Mouse (Mus musculus): Measurements from ENCODE around the gene Hoxa11.
A peak's percentile ranks its signal among the peaks of the same experiment; 100 is the strongest.

The Hoxa11 gene

DNA sequence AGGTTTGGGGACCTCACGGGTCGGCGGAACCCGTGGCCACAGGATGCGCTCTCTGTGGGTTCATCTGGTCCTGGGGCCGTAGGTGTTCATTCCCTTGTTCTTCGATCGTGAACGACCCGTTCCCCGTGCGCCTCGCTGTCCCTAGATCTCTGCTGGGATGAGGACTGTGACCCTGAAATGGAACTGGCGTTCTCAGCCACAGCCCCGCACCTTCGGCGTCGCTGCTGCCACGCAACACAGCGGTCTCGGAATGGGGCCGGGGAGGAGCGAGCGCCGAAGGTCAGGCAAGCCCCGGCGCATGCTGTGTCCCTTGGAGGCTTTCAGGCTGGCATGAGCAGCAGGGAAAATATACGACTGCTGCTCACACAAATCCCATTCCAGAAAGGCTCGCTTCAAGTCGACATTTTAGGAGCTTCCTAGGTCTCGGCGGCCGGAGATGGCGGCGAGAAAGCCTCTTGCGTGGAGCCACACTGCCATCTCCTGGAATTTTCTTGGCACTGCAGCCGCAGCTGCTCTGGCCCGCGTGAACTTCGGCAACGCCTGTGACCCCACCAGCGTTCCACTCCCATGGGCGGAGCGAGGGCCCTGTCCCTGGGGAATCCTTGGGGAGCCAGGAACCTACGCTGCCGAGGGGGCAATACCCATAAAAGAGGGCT, 24.1 kb downstream of the Hoxa11 start, which contains the start of gene Hoxa7:
TSS of gene Hoxa7 (minus strand) at position 518 of the 656 bp plus-strand sequence.
- peak; percentile 43 to 80 for DNase-seq (ENCODE audit: low read depth in 1 of 2, low spot score in 2 of 2)

DNA sequence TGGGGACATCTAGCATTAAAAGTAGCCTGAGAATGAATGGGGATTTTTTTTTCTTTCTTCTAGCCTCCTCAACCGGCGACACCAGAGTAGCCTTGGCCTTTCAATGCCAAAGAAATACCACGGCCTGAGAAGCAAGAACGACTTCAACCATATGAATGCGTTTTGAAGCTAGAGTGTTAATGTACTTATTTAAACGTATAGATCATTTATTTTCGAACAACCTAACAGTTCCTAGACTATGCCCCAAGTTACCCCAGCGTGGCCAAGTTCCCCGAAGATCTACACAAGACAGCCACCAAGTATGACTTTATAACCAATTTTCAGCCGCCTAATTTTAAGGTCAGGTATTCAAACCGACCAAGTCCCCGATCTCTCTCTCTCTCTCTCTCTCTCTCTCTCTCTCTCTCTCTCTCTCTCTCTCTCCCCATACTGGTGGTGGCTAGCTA, 24.7 kb downstream of the Hoxa11 start:
- DNase-seq (ENCODE audit: low read depth in 1 of 2, low spot score in 2 of 2): no peak

DNA sequence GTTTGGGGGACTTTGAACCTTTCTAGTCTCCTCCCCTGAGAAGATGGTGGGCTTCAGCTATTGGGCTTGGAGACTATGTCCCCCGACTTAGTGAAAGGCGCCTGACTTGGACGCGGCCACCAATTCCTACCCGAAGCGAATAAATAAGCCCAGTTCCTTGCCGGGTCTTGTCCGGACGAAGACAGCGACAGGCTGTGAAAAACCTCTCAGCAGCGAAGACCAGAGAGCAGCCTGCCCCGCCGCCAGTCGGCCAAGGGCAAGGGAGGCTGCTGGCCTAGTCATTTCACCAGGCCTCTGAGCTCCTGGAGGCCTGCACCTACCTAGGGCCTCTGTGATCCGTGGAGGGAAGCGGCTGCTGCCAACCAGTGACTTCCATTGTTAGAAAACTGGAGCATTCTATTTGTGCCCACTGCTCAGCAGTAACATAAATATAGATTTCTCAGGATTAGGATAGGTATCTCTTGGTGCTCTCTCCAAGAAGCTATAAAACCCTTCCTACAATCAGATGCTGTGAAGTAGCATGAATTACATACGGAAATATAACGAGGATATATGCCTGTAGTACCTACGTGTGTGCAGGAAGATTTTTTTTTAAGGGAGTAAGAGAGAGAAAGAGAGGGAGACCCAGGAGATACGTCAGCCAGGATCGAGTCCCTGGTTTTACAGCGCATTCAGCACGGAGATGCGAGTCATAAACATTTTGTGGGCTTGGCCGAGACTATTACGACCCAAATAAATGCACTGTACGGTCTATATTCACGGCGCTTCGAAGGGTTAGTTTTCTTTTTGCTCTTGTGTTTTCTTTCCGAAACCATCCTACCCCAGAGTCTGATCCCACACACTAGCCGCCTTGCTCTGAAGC, 25.4 kb downstream of the Hoxa11 start:
- no peak for DNase-seq (ENCODE audit: low read depth in 1 of 2, low spot score in 2 of 2)

DNA sequence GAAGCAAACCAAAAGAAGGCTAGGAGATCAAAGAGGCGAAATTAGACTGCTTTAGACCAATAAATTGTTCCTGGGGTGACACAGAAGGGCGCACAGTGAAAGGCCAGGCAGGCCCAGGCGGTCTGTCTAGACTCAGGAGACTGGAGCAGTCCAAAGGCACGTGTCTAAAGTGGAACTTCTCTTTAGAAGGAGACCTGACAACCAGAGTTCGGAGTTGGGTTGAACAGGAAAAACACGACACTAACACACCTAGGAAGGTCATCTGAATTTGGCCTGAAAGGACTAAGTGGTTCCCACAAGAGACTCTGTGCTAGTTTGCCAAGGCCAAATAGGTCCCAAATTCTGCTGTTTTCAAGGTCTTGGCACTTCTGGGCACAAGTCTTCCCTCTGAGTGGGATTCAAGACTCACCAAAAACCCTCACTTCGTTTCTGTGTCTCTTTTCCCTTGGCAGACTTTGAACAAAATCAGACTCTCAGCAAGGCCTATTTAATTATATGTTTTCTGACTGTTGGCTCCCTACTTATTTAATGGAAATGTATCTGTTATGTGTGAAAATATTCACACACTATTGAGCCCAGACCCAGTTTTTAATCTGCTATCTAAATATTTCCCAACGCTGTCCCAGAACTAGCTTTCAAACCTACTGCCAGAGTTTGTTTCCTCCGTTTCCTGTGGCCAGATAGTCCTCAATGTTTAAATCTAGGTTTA, 26.2 kb downstream of the Hoxa11 start:
- DNase-seq (ENCODE audit: low read depth in 1 of 2, low spot score in 2 of 2): no peak

DNA sequence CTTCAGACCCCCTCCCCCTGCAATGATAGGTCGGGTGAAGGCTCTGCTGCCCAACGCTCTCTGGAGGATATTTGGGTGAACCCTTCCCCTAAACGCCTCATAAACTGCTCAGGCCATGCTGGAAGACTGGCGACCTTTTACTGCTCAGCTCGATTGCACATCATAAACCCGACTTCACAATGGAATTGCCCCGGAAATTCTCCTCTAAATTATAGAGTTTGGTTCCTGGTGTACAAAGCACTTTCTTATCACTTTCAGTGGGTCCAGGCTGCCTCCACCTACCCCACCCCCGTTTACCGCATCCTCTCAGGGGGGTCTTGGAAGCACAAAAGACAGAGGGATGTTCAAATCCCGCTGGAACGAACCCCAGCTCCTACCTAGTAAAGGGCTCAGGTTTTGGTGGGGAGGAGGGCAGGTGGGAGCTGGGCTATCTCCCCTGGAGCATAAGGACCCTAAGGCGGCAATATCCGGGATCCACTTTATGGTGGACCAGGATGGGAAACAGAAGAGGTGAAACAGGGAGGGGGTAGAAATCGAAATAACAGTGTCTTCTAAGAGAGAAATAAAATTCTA, 26.9 kb downstream of the Hoxa11 start:
- no peak for DNase-seq (ENCODE audit: low read depth in 1 of 2, low spot score in 2 of 2)

DNA sequence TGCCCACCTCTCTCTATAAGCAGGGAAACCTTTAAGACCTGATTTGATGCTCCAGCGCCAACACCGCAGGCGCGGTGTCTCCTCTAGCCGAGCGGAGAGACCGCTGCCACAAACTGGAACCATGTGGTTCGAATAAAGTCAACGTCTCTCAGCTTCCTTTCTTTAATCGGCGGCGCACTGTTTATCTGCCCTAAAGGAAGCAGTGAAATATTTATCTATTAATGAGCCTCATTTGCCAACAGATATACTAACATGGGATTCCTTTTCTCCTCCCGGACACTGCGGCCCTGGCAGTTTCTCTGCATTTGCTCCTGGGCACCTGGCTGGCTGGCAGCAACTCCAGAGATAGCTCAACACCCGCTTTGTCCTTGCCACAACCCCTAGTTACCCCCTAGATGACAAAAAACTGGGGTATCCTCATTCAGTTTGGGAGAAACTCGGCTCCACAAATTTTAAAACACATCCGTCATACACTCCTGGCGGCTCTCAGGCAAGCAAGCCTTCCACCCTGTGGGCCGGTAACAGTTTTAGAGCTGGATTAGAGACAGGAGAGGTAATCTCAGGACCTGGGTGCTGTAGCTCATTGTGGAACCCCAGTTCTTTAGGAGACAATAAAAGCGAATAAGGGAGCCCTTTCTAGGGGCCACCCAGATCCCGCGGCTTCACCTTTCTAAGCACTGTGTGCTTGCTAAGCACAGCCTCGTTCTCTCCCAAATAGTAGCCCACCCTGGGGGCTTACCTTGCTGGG, 27.5 kb downstream of the Hoxa11 start:
- DNase-seq (ENCODE audit: low read depth in 1 of 2, low spot score in 2 of 2): no peak

DNA sequence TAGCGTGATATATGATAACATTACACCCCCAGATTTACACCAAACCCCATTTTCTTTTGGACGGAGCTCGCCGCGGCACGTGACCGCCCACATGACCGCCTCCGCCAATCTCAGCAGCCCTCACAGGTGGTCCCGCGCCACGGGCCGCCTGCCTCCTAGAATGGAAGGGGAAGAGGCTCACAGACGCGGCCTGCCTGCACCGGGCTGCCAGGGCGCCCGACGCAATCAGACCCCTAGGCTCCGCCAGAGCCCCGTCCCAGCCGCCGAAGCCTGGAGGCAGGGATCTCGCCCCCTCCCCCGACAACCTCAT, 28.2 kb downstream of the Hoxa11 start:
- DNase-seq (ENCODE audit: low read depth in 1 of 2, low spot score in 2 of 2): no peak

DNA sequence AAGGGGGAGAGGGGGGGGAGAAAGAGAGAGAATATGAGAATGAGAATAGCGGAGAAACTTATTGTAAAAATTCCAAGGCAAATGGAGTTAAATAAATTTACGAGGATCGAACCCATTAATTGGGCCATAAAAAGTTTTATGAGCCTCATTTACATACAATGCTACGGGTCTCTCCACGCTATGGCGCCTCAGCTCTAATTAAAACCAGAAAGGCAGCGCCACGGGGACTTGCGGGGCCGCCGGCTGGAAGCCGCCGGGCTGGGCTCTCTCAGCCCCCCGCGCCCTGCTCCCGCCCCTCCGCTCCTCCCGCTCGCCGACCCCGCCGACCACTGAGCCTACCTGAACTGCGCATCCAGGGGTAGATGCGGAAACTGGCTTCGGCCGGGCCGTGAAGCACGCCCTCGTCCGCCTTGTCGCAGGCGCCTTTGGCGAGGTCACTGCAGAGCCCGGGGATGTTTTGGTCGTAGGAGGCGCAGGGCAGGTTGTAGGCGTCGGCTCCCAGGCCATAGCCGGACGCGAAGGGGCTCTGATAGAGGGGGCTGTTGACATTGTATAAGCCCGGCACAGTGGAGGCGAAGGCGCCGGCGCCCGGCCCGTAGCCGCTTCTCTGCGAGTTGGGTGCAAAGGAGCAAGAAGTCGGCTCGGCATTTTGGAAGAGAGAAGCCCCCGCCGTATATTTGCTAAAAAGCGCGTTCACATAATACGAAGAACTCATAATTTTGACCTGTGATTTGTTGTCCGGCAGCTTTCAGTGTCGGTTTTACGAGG, 28.7 kb downstream of the Hoxa11 start:
- DNase-seq (ENCODE audit: low read depth in 1 of 2, low spot score in 2 of 2): no peak

DNA sequence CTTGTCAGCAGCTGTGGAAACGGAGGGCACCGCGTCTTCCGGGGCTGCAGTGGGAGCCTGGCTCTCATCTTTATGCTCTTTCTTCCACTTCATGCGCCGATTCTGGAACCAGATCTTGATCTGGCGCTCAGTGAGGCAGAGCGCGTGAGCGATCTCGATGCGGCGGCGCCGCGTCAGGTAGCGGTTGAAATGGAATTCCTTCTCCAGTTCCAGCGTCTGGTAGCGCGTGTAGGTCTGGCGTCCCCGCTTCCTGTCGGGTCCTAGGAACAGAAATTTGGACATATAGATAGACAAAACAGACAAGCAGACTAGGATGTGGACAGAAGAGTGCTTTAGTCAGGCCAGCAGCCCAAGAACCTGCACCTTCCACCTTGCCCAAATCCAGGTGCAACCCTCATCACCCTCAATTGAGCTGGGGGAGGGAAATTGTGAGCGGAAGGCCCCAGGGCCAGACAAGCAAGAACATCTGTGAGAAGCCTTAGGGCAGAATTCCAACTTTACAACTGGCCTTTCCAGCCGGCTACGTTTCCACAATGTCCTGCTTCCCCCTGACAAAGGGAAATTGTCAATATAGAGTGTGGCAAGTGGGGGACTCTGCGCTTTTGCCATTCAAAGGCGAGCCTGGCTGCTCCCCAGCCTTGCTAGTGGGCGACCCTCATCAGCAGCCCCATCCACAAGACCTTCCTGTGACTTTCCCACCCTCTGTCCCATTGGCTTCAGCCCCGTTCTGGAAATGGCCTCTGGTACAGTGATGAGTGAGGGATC, 29.7 kb downstream of the Hoxa11 start:
- no peak for DNase-seq (ENCODE audit: low read depth in 1 of 2, low spot score in 2 of 2)

DNA sequence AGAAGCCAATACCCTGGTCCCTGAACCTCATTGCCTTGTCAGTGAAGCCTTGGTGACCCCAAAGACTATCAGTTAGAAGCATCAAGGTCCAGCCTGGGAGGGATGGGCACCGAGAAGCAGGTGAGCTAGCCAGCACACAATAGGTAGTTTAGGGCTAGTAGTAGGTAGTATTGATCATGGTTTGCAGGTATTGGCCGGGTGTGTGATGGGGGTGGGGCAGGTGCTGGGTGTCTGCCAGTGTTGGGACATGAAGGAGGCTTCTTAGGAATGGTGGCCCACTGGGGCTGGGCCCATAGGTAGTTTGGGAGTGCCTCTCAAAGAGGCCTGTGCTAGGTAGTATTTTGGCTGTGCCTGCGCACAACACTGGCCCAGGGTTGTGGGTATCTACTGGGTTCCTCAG, 30.5 kb downstream of the Hoxa11 start:
- no peak for DNase-seq (ENCODE audit: low read depth in 1 of 2, low spot score in 2 of 2)

DNA sequence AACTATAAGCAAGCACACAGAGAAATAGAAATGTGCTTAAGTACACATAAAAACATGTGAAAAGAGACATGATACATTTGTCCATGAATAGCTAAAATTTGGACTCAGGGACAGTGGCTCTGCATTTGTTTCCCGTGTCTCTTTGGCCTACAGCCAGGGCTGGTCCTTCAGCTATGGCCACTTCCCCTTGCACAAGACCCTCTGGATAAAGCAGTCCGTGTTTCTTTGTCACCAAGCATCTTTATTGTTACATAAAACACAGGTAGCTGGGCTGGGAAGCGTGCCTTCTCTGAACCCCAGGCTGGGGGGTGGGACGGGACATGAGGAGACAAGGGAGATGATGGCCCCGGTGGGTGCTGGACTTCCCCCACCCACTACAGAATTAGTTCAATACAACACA, 31.3 kb downstream of the Hoxa11 start:
- DNase-seq (ENCODE audit: low read depth in 1 of 2, low spot score in 2 of 2): no peak

DNA sequence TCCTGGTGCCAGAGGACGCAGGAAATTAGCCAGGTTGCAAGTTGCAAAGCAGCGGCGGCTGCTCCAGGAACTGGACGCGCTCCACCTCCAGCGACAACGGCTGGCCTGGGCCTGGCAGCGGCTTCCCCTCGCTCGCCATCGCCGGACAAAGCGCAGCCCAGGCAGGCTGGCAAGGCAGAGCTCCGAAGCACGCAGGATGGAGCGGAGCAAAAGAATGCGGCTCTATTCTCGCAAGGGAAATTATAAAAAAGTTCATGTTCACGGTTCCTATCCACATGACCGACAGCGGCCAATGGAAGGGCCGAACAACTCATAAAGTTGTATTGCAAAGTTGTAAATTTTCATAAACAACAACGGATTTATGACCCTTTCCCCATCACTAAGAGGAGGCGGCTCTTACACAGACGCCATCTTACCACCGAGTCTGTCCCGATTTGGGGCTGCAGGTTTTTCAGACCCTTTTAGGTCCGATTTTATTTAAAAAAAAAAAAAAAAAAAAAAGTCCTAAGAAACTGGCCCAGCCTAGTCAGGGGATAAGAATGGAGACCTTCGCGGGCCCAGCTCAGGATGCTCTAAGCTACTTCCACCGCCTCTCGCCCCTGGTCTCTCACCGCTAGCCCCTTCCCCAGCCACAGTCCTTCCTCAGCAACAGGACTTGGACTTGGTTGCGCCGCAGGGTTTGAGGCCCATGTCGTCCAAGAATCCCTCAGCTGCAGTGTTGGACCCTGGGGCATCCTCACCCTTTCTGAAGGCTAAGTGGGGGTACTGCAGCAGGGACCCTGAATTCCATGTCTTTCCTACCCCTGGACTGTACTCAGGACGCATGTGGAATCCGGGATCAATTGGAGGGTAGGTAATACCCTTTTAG, 32.3 kb downstream of the Hoxa11 start, which contains the start of the genes Hoxa3 and Gm28308:
TSS of gene Hoxa3 (minus strand) at position 218 of the 868 bp plus-strand sequence.
TSS of gene Gm28308 (minus strand) at position 221 of the 868 bp plus-strand sequence.
- no peak for DNase-seq (ENCODE audit: low read depth in 1 of 2, low spot score in 2 of 2)

DNA sequence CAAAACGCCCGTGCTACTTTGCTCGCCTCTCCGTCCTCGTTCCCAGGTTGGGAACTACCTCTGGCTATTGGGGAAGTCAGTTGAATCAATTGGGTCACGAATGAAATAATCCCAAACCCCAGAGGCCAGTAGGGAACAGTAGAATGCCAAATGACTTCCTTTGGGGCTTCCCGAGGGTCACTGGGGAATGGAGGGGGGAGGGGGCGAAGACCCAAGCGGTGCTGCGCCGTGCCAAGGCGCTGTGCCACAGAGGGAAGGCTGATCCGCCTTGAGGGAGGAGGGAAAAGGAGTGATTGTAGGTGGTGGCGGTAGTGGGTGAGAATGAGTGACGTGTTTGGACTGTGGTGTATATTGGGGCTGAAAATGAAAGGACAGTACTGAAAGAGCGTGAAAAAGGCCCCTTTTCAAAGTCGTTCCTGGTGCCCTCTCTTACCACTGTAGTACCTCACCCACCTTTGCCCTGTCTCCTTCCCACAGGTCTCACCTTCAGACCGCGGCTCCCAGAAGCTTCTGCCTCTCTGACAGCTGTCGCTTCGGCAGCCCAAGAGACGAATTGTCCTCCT, 33.0 kb downstream of the Hoxa11 start:
- DNase-seq (ENCODE audit: low read depth in 1 of 2, low spot score in 2 of 2): no peak

DNA sequence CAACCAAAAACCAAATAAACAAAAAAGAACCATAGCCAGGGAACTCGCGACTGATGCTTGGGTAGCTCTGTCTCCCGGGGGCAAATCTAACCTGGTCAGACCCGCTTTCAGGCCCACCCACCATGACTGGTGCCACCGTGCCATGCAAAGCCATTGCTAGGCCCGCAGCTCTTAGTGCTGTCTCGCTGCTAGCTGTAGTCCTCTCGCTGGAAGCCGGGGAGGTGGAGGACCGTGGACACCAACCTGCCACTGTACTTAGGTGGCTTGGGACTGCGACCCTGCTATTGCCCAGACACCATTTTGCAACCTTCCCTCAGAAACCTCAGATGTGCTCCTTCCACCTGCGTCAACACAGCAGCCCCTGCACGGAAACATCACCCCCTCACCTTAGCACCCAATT, 33.6 kb downstream of the Hoxa11 start:
- DNase-seq (ENCODE audit: low read depth in 1 of 2, low spot score in 2 of 2): no peak

DNA sequence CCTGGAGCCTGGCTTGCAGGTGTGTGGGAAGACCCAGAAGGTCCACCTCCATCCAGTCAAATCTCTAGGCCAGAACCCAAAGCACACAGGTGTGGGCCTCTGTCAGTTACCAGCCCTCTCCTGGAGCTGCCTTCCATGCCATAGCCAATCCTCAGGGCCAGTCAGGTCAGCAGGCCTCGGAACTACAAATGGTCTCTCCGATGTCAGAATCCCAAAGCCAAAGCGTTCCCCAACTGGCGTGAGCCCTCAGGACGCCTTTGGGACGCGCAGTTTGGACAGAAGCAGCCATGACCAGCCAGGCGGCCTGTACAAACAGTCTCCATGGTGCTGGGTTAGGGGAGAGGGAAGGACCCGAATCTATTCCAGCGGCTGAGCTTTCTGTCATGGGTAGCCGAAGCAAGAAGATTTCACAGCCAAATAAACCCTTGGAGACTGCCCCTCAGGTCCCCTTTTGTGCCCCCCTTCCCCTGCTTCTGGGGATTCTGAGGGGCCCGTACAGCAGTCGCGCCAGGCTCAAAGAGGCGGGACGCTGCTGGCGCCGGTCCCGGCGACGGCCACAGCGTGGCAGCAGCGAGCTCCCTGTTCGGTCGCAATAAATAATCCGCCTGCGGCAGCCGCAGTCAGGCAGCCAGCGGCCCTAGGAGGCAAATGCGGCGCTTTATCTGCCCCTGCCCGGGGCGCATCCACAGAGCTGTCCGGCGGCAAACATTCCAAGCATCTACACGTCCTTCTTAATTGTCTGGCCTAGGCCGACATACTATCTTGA, 34.3 kb downstream of the Hoxa11 start:
- no peak for DNase-seq (ENCODE audit: low read depth in 1 of 2, low spot score in 2 of 2)

DNA sequence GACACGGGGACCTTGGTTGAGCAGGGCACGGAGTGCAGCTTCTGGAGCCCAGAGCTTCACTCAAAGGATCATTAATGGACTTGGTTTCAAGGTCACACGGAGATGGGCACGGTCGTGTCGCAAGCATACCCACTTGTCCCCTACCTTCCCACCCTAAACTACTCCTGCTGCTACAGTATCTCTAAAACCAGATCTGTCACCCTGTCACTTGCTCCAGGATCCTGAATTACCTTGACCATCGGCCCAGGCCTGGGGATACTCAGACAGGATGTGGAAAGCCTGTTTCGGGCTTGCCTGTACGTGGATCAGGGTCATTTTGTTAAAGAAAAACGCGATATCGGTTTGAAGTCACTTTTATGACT, 35.9 kb downstream of the Hoxa11 start:
- no peak for DNase-seq (ENCODE audit: low read depth in 1 of 2, low spot score in 2 of 2)

Measured in monocyte, adult 2 months (primary cell).